Mouse (Mus musculus): Measurements from ENCODE around the gene Crim1.

Gene Crim1

DNA sequence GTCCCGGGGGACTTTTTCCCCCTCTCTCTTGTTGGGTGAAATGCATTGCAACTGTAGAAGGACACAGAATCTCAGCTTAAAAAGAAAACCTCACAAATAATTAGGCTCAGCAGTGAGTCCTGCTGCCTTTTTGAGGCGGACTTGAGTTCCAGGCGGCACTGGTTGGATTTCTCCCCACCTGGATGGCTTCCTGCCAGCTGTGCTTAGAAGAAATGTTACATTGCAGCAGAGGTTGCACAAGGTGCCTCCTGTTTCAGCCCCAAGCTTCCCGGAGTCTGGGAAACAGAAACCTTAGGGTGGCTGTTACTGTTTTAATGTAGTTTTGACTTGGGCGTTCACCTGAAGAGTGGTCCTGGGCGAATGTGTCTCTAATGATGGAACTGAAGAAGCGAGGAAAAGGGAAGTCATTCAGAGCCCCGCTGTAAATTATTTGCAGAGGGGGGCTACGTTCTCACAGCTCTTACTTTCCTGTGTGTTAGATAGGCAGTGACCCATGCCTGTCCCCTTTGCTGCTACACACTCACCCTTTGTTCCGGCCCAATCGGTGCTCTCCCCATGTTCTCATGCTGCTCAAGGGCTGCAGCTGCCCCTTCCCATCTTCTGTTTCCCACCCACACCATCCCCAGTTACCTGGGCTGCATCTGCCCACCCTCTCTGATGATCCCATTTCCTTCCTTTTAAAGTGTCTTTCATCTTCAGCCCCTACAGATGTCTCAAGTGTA lies 83.4 kb downstream of the Crim1 start:
- peak; percentile 36 for DNase-seq (ENCODE audit: extremely low read depth, low read depth, low spot score)

GRCm38 (mm10) chr17:78286021-78286420 lies 86.0 kb downstream of the Crim1 start:
- no peak for DNase-seq (ENCODE audit: extremely low read depth, low read depth, low spot score)

DNA sequence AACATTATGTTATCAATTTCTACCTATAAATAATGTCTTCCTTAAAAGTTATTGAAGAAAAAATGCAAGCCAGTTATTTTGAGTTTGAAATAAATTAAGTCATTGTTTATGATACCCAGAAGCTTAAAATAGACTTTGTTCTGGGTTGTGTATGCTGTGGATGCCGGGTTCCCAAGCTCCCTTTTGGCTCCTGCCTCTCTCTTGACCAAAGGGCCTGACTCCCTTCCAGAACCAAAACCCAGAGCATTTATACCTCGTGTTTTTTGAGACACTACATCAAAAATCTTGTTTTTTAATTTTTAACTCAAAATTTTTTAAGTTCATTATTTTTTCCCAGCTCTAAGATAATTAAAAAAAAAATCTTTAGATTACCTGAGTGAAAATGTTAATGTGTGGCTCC lies 87.3 kb downstream of the Crim1 start:
- no peak for DNase-seq (ENCODE audit: extremely low read depth, low read depth, low spot score)

DNA sequence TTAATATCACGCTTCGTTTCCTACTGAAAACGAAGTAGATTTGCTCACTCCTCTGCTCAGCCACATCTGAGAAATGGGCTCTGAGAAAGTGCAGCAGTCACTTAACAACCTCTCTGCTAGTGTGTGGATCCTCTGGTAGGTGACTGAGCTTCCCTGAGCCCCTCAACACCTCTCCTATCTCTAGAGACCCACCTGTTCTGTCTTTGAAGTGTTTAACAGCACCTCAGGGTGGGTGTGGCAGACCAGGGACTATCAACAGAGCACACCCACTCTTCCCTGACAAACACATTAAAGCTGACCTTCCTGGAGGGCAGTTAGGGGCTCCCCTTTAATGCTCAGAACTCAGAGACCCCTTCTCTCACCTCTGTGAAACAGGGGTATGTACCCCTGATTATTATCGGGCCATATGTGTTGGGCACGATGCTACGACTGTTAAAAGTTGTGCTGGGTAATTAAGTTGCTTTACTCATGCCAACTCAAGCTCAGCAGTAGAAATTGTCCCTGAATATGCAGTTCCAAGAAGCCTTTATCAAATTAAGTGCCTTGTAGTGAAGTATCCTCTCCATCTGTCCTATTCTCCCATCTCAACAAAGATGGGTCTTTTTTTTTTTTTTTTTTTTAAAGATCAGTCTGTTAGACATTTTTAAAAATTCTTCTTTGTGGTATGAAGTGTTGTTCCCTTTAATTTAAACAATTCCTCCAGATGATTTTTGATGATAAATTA lies 90.3 kb downstream of the Crim1 start:
- DNase-seq (ENCODE audit: extremely low read depth, low read depth, low spot score) = no peak

DNA sequence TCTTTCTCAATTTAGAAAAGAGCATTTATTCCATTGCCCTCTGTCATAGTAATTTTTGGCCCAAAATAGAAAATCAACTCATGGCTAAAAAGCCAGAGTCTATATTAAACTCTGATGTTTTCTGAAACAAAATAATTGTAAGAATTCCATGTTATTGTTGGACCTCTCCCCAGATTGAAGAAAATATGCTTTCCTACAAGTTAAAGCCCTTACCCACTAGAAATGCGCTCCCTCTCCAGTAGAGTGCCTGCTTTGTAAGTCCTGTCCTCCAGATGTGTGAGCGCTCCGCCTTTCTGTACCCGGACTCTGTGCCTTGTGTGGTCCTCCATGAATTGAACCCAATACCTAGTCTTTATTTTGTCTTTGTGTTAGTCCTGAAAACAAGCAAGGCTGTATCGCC lies 91.0 kb downstream of the Crim1 start:
- no peak for DNase-seq (ENCODE audit: extremely low read depth, low read depth, low spot score)

DNA sequence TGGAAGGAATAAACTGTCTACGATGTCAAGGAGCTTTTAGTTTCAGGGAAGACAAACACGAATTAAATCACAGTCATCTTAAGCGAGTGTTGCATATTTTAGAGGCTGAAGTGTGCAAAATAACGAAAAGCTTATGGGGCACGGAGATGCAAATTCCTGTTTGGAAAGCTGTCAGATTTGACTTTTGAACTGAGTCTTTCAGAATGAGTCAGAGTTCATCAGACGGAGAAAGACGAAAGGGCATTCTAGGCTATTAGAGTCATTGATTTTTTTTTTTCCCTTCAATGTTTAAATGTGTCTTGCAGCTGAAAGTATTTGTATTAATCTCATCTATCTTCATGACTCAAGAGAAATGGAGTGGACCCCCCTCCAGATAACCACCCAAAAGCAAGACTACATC lies 92.3 kb downstream of the Crim1 start:
- DNase-seq (ENCODE audit: extremely low read depth, low read depth, low spot score) = no peak

GRCm38 (mm10) chr17:78292827-78293488 lies 92.9 kb downstream of the Crim1 start:
- no peak for DNase-seq (ENCODE audit: extremely low read depth, low read depth, low spot score)

- DNase-seq (ENCODE audit: extremely low read depth, low read depth, low spot score) = no peak
Measured at GRCm38 (mm10) chr17:78295979-78296378, 95.9 kb downstream of the Crim1 start.

GRCm38 (mm10) chr17:78298140-78298539 lies 98.1 kb downstream of the Crim1 start:
- DNase-seq (ENCODE audit: extremely low read depth, low read depth, low spot score) = no peak

- DNase-seq (ENCODE audit: extremely low read depth, low read depth, low spot score) = no peak
Measured at GRCm38 (mm10) chr17:78298967-78299540, 99.0 kb downstream of the Crim1 start.

DNA sequence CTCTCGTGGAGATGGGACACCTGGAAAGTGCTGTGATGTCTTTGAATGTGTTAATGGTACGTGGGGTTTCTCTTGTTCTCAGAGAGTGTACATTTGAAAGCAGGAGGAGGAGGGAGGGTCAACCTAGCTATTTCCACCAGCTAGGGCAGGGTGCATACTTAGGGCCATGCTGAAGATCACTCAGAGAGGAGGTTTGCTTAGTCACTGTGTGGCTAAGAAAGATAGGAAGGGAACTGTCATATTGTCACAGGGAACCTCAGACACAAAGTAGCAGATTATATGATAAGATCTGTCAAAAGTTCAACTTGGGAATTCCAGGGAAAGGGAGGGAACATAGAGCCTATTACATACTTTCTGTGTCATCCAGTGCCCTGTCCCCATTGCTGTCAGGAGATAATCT lies 103.0 kb downstream of the Crim1 start:
- no peak for DNase-seq (ENCODE audit: extremely low read depth, low read depth, low spot score)

GRCm38 (mm10) chr17:78304059-78304458 lies 104.0 kb downstream of the Crim1 start:
- DNase-seq (ENCODE audit: extremely low read depth, low read depth, low spot score) = no peak

GRCm38 (mm10) chr17:78306434-78306833 lies 106.4 kb downstream of the Crim1 start:
- DNase-seq (ENCODE audit: extremely low read depth, low read depth, low spot score) = no peak

DNA sequence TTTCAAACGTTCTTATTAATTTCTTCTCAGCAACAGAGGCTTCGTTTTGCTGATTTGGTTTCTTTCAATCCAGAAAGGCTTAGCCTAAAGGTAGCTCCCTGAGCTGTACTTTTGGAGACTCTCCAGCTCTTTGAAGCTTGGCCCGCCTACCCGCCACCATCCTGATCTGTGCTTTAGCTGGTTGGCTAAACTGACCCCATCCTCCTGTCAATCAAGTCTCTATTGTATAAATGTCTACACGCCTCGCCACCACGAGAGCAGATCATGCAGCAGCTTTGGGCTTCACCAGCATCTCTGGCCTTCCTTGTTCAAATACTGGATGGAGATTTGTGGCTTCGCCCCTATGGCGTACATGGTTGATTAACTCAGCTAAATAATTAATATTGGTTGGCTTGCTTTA lies 108.2 kb downstream of the Crim1 start:
- no peak for DNase-seq (ENCODE audit: extremely low read depth, low read depth, low spot score)

- no peak for DNase-seq (ENCODE audit: extremely low read depth, low read depth, low spot score)
Measured at GRCm38 (mm10) chr17:78313006-78313405, 113.0 kb downstream of the Crim1 start.

- no peak for DNase-seq (ENCODE audit: extremely low read depth, low read depth, low spot score)
Measured at GRCm38 (mm10) chr17:78313612-78314011, 113.6 kb downstream of the Crim1 start.

GRCm38 (mm10) chr17:78315659-78316058 lies 115.6 kb downstream of the Crim1 start:
- no peak for DNase-seq (ENCODE audit: extremely low read depth, low read depth, low spot score)

DNA sequence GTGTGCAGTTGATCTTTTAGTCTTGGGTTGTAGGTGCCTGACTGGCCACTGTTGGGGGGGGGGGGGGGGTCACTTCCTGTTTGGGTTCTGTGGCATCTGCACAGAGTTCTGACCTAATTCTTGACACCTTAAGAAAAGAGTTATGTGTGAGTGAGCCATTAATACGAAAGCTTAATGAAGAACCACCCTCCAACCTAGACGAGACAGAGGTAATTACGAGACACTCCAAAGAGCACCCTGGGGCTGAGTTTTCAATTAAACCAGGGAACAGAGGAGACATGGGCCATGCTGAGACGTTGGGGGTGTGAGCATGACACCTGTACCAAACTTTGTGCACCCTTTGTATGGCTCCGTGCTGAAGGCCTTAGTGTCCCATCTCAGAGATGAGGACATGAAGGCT lies 117.3 kb downstream of the Crim1 start:
- DNase-seq (ENCODE audit: extremely low read depth, low read depth, low spot score) = no peak

GRCm38 (mm10) chr17:78318810-78319209 lies 118.8 kb downstream of the Crim1 start:
- no peak for DNase-seq (ENCODE audit: extremely low read depth, low read depth, low spot score)

DNA sequence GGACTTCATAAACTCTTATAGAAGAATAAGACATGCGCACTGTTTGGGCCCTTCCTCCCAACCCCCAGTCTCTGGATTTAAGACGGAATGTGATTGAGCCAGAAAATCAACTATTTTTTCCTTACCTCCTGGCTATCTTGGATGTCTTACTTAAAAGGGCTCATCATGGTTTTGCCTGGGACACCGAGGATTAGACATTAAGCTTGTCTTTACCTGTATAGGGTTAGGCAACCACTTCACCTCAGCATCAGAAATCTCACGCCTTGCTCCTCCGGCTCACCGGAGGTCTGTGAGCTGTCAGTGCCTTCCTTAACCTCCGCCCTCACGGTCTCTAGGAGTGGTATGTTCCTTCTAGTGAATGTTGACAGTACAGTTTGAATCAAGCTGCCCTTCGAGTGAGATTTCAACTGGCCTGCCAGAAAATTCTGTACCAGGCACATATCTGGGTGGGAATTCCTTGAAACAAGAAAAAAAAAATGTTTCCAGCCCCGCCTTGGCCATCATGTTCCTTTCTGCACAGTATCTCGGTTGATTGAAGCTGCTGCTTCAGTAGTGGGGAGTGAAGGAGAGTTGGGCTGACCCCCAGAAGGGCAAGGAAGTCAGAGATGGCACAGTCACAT lies 121.3 kb downstream of the Crim1 start:
- DNase-seq (ENCODE audit: extremely low read depth, low read depth, low spot score) = peak; percentile 84
